Mouse (Mus musculus): Measurements from ENCODE around the gene Tsnaxip1. TPM values are rescaled to one million over a fixed set of nuclear protein-coding genes. Genes with fewer than 3 reads are reported as not detected.
A peak's percentile ranks its signal among the peaks of the same experiment; 100 is the strongest.
"Not testable (repeated sequence)": the region's sequence is repeated elsewhere in the genome, so short reads cannot be mapped to it uniquely, and the experiment has no call there.

The Tsnaxip1 gene
- polyA plus RNA-seq, 1 experiment: not detected

DNA sequence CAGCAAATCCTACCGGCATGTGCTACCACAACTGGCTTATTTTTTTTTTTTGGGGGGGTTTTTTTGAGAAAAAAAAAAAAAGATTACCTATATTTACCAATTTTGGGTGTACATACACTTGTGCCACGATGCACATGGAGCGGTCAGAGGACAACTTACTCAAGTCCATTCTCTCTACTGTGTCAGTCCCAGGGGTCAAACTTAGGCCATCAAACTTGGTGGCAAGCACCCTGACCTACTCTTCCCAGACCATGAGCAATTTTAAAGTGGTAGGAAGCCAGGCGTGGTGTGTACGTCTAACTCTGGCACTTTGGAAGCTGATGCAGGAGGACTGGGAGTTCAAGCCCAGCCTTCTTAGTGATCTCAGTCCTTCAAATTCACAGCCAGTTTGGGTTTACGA is 14.3 kb upstream of the Tsnaxip1 start:
- Histone ChIP-seq H3K27me3 (ENCODE audit: control insufficient read depth, insufficient read depth, low read length) (no peaks in the 10 kb centered on the region), H3K36me3 (ENCODE audit: control insufficient read depth, insufficient read depth, low read length) (peaks cover 2% of the 10 kb centered on the region; the same call in 1 of the 2 replicates), H3K4me1 (ENCODE audit: control insufficient read depth, insufficient read depth, insufficient read length, low read length) (peaks cover 18% of the 10 kb centered on the region), H3K4me3 (ENCODE audit: low read depth, low read length) (no peak overlapping the region), H3K27ac (ENCODE audit: insufficient read depth, low read depth, low read length) (no peak overlapping the region)
- TF ChIP-seq POLR2A (IDR thresholded peaks at IDR 0.05; ENCODE audit: low read depth, low read length): no peak
- no peak for TF ChIP-seq CTCF (IDR thresholded peaks at IDR 0.05; ENCODE audit: extremely low read depth, insufficient read length, insufficient replicate concordance, low read depth, low read length)
- 94% methylated on average over 6 of the region's 6 CpGs for WGBS

DNA sequence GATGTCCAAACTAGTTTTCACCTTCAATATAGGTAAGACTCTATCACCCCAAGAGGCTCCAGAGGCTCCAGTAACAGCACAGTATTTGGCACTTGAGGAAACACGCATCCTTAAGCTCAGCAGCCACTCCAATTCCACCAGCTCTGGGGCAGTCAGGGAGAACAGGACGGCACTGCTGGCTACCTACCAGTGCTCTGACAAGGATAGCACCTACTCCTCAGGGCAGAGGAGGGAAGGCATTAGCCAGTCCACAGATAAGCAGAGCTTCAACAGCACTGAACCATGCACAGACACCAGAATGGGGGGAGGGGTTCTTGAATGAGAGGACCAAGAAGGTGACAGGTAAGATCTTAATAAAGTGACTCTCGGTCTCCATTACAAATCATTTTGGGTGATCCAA is 7.9 kb upstream of the Tsnaxip1 start:
- TF ChIP-seq CTCF (IDR thresholded peaks at IDR 0.05; ENCODE audit: extremely low read depth, insufficient read length, insufficient replicate concordance, low read depth, low read length): no peak
- TF ChIP-seq POLR2A (IDR thresholded peaks at IDR 0.05; ENCODE audit: low read depth, low read length): no peak
- Histone ChIP-seq H3K4me3 (ENCODE audit: low read depth, low read length) (no peak overlapping the region), H3K4me1 (ENCODE audit: control insufficient read depth, insufficient read depth, insufficient read length, low read length) (no peaks in the 10 kb centered on the region), H3K27ac (ENCODE audit: insufficient read depth, low read depth, low read length) (no peak overlapping the region), H3K27me3 (ENCODE audit: control insufficient read depth, insufficient read depth, low read length) (no peaks in the 10 kb centered on the region), H3K36me3 (ENCODE audit: control insufficient read depth, insufficient read depth, low read length) (peaks cover 12% of the 10 kb centered on the region)
- WGBS: 89% methylated on average over 3 of the region's 3 CpGs

DNA sequence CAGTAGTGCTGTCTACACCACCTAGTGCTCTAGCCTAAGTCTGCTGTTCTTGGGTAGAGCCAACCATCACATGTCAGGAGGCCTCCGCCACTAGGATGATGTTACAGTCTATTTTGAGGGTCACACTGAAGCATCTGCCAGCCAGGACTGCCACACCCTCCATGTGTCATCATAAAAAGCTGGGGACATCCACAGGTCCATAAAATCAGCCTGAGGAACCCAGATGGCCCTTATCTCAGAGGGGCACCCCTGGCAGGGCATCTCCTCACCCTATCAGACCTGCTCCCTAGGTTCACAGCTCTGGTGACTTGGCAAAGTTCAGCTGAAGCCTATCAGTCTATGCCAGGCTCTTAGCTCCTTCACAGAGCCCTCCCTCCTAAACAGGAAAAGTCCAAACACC is 6.6 kb upstream of the Tsnaxip1 start:
- no peak overlapping the region for H3K4me3 ChIP-seq (ENCODE audit: low read depth, low read length)
- 79% methylated on average over 1 of the region's 1 CpGs for WGBS
- H3K27me3 ChIP-seq (ENCODE audit: control insufficient read depth, insufficient read depth, low read length): no peaks in the 10 kb centered on the region
- peaks cover 2% of the 10 kb centered on the region; the same call in 1 of the 2 replicates for H3K4me1 ChIP-seq (ENCODE audit: control insufficient read depth, insufficient read depth, insufficient read length, low read length)
- TF ChIP-seq CTCF (IDR thresholded peaks at IDR 0.05; ENCODE audit: extremely low read depth, insufficient read length, insufficient replicate concordance, low read depth, low read length) (no peak), POLR2A (IDR thresholded peaks at IDR 0.05; ENCODE audit: low read depth, low read length) (no peak)
- no peak overlapping the region for H3K27ac ChIP-seq (ENCODE audit: insufficient read depth, low read depth, low read length)
- peaks cover 12% of the 10 kb centered on the region for H3K36me3 ChIP-seq (ENCODE audit: control insufficient read depth, insufficient read depth, low read length)

DNA sequence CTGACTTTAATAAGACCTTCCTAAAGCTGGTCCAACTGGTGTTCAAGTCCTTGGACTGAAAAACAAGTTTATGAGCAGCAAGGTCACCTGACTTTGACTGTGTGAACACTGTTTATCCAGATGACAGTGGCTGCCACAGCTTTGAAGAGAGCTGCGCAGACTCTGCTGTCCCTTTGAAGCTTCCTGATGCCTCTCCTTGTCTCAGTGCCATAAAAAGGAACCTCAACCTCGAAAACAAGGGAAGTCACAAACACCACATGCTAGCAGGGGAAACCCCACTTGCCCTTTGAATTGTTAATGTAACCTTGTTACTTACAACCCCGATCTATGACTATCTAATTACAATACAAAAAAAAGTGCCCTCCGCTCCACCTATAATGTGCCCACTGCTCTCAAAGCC is 2.0 kb upstream of the Tsnaxip1 start:
- TF ChIP-seq POLR2A (IDR thresholded peaks at IDR 0.05; ENCODE audit: low read depth, low read length) (no peak), CTCF (IDR thresholded peaks at IDR 0.05; ENCODE audit: extremely low read depth, insufficient read length, insufficient replicate concordance, low read depth, low read length) (no peak)
- Histone ChIP-seq H3K4me3 (ENCODE audit: low read depth, low read length) (no peak overlapping the region), H3K27me3 (ENCODE audit: control insufficient read depth, insufficient read depth, low read length) (no peaks in the 10 kb centered on the region), H3K4me1 (ENCODE audit: control insufficient read depth, insufficient read depth, insufficient read length, low read length) (peaks cover 7% of the 10 kb centered on the region; the same call in 1 of the 2 replicates), H3K36me3 (ENCODE audit: control insufficient read depth, insufficient read depth, low read length) (peaks cover 12% of the 10 kb centered on the region), H3K27ac (ENCODE audit: insufficient read depth, low read depth, low read length) (no peak overlapping the region)
- 50% methylated on average over 4 of the region's 4 CpGs for WGBS

DNA sequence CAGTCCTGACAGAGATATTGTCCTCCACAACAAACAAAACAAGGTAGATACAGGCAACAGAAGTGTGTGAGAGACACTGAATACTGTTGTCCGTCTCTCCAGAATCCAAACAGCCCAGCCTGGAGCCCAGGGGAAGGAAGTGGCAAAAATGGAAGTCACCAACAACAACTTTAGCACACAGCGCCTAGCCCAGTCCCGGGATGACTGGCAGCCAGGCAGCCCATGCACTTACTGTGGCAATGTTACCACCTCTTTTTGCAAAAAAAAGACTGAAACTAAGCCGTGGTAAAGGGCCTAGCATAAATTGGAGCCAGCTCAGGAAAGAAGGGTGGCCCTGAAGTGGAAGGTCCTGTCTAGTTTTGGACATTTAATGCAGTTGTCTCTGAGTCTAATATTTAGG is 1.2 kb upstream of the Tsnaxip1 start:
- H3K36me3 ChIP-seq (ENCODE audit: control insufficient read depth, insufficient read depth, low read length): peaks cover 10% of the 10 kb centered on the region
- no peaks in the 10 kb centered on the region for H3K27me3 ChIP-seq (ENCODE audit: control insufficient read depth, insufficient read depth, low read length)
- 0 out of 2 replicates have a peak overlapping the region, but pooled peaks have one; percentile 9 for H3K27ac ChIP-seq (ENCODE audit: insufficient read depth, low read depth, low read length)
- TF ChIP-seq CTCF (IDR thresholded peaks at IDR 0.05; ENCODE audit: extremely low read depth, insufficient read length, insufficient replicate concordance, low read depth, low read length) (no peak), POLR2A (IDR thresholded peaks at IDR 0.05; ENCODE audit: low read depth, low read length) (no peak)
- H3K4me1 ChIP-seq (ENCODE audit: control insufficient read depth, insufficient read depth, insufficient read length, low read length): peaks cover 7% of the 10 kb centered on the region; the same call in 1 of the 2 replicates
- WGBS: under 1% methylated on average over 4 of the region's 4 CpGs
- H3K4me3 ChIP-seq (ENCODE audit: low read depth, low read length): peak overlapping the region; percentile 79

DNA sequence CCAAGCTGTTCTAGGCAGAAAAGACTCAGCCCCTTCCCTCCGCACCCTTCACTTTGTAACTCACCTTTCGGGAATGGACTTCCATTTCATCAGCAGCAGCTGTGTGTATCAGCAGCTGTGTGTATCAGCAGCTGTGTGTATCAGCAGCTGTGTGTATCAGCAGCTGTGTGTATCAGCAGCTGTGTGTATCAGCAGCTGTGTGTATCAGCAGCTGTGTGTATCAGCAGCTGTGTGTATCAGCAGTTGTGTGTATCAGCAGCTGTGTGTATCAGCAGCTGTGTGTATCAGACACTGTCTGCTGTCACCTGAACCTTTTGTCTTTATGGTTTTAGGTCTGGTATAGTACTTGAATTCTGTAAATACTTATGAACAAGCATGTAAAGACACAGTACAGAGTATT is 6.2 kb downstream of the Tsnaxip1 start:
- H3K36me3 ChIP-seq (ENCODE audit: control insufficient read depth, insufficient read depth, low read length); H3K27ac ChIP-seq (ENCODE audit: insufficient read depth, low read depth, low read length): not testable (repeated sequence)
- WGBS: 70% methylated on average over 2 of the region's 2 CpGs

DNA sequence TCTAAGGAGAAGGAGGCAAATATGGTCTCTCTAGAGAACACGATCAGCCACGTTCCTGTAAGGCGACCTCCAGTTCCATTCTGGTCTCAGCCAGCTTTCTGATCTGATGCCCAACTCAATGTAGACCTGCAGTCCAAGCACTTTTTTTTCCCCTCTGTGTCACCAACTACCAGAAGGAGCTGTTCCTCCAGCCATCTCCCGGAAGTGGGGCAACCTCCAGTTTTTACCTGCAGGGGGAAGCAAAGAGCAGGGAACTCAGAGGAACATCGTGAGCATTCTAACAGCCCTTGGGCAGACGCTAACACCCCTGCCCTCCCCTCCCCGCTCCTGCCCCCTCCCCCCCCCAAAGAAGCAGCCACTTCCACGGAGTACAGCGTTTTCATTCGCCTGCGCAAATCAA is 7.8 kb downstream of the Tsnaxip1 start:
- Histone ChIP-seq H3K27ac (ENCODE audit: insufficient read depth, low read depth, low read length) (no peak overlapping the region), H3K27me3 (ENCODE audit: control insufficient read depth, insufficient read depth, low read length) (no peaks in the 10 kb centered on the region), H3K4me1 (ENCODE audit: control insufficient read depth, insufficient read depth, insufficient read length, low read length) (no peaks in the 10 kb centered on the region), H3K36me3 (ENCODE audit: control insufficient read depth, insufficient read depth, low read length) (no peaks in the 10 kb centered on the region), H3K4me3 (ENCODE audit: low read depth, low read length) (no peak overlapping the region)
- TF ChIP-seq POLR2A (IDR thresholded peaks at IDR 0.05; ENCODE audit: low read depth, low read length) (no peak), CTCF (IDR thresholded peaks at IDR 0.05; ENCODE audit: extremely low read depth, insufficient read length, insufficient replicate concordance, low read depth, low read length) (peak; percentile 76; the same call in 1 of the 2 replicates)
- WGBS: 24% methylated on average over 11 of the region's 11 CpGs

More for the DNA sequence above, 6.2 kb downstream of the Tsnaxip1 start:
- H3K4me1 ChIP-seq (ENCODE audit: control insufficient read depth, insufficient read depth, insufficient read length, low read length); H3K27me3 ChIP-seq (ENCODE audit: control insufficient read depth, insufficient read depth, low read length); H3K4me3 ChIP-seq (ENCODE audit: low read depth, low read length): not testable (repeated sequence)

DNA sequence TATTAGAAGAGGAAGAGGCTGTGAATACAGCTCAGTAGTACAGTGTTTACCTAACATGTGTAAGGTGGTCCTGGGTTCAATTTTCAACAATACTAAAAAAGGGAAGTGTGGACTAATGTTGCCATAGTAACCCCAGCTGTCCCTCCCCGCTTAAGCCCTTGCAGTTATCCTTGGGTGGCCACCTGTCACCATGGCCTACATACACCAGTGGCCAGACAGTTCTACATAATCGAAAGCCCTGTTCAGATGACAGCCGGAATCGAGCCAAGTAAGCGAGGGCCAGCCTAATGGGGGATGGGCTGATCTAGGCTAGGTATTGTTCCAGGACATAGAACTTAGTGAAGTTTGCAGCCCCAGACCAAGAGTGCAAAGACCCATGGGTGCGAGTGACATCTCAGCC is 9.5 kb downstream of the Tsnaxip1 start:
- no peaks in the 10 kb centered on the region for H3K27me3 ChIP-seq (ENCODE audit: control insufficient read depth, insufficient read depth, low read length)
- 84% methylated on average over 6 of the region's 6 CpGs for WGBS
- H3K4me3 ChIP-seq (ENCODE audit: low read depth, low read length): no peak overlapping the region
- H3K27ac ChIP-seq (ENCODE audit: insufficient read depth, low read depth, low read length): no peak overlapping the region
- no peaks in the 10 kb centered on the region for H3K4me1 ChIP-seq (ENCODE audit: control insufficient read depth, insufficient read depth, insufficient read length, low read length)
- TF ChIP-seq POLR2A (IDR thresholded peaks at IDR 0.05; ENCODE audit: low read depth, low read length) (no peak), CTCF (IDR thresholded peaks at IDR 0.05; ENCODE audit: extremely low read depth, insufficient read length, insufficient replicate concordance, low read depth, low read length) (no peak)
- no peaks in the 10 kb centered on the region for H3K36me3 ChIP-seq (ENCODE audit: control insufficient read depth, insufficient read depth, low read length)
